In the genomic region with DNA sequence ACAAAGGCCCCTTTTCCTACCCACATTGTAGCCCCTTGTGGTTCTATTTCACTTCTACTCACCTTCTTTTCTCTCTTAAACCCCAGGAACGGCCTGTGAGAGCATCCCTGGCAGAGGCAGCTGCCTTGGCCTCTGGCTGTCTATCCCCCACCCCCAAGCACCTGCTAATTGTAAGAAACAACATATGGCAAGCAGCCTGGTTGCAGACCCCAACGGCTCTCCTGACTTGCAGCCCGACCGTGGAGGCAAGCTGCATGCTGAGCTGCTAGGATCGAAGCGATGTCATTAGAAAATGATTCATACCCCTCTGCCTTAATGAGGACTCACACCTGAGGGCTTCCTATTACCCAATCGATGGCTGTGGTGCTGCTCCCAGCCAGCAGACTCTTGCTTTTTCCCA, we compare ENCODE assay signal across 17 mouse cellular contexts.
A peak's percentile ranks its signal among the peaks of the same experiment; 100 is the strongest.
DNase-seq lines count a peak whose midpoint lies in the region; ATAC-seq and TF ChIP-seq lines count a peak whose summit lies in the region.
"Had no signal": no experiment of that assay in that cellular context is flagged by ENCODE, and none has a peak within 500 bp of the region (broad histone marks: within the 10 kb centered on the region; RNA-seq: fewer than 3 reads in every experiment).

No protein-coding gene starts in this region.

- no peak overlapping the region for H3K9ac ChIP-seq in heart, embryonic 11.5 days (ENCODE audit: low read depth, low read length)
- H3K9ac ChIP-seq in neural tube, embryonic 11.5 days (ENCODE audit: low read length), result no peak overlapping the region
- H3K9ac ChIP-seq in neural tube, embryonic 15.5 days (replicated peaks), result no peak overlapping the region
- H3K9ac ChIP-seq in hindbrain, embryonic 15.5 days, result no peak overlapping the region
- H3K9ac ChIP-seq in intestine, postnatal 0 days (ENCODE audit: low read depth, low read length), result no peak overlapping the region
- H3K9ac ChIP-seq: embryonic facial prominence, embryonic 12.5 days; heart, embryonic 13.5 days; intestine, embryonic 15.5 days; kidney, embryonic 15.5 days; limb, embryonic 15.5 days; liver, embryonic 15.5 days; neural tube, embryonic 13.5 days had no signal

- no peaks in the 10 kb centered on the region for H3K9me3 ChIP-seq in heart, embryonic 11.5 days (replicated peaks; ENCODE audit: control insufficient read depth, low read length)
- no peaks in the 10 kb centered on the region for H3K9me3 ChIP-seq in neural tube, embryonic 11.5 days (ENCODE audit: control insufficient read depth, low read length)
- H3K9me3 ChIP-seq in neural tube, embryonic 15.5 days (replicated peaks), result no peaks in the 10 kb centered on the region
- H3K9me3 ChIP-seq in hindbrain, embryonic 15.5 days, result no peaks in the 10 kb centered on the region
- H3K9me3 ChIP-seq in intestine, postnatal 0 days (ENCODE audit: control insufficient read depth), result no peaks in the 10 kb centered on the region
- H3K9me3 ChIP-seq: embryonic facial prominence, embryonic 12.5 days; heart, embryonic 13.5 days; intestine, embryonic 15.5 days; kidney, embryonic 15.5 days; limb, embryonic 15.5 days; liver, embryonic 15.5 days; neural tube, embryonic 13.5 days had no signal

- WGBS in heart, embryonic 11.5 days (ENCODE audit: insufficient replicate concordance), result 71% methylated on average over 7 of the region's 7 CpGs
- WGBS in neural tube, embryonic 11.5 days, result 59% methylated on average over 7 of the region's 7 CpGs
- 29% methylated on average over 7 of the region's 7 CpGs for WGBS in neural tube, embryonic 15.5 days
- WGBS in hindbrain, embryonic 15.5 days, result 27% methylated on average over 7 of the region's 7 CpGs
- 72% methylated on average over 7 of the region's 7 CpGs for WGBS in intestine, postnatal 0 days

- H3K27me3 ChIP-seq in heart, embryonic 11.5 days (ENCODE audit: control insufficient read depth, insufficient read depth, low read length), result no peaks in the 10 kb centered on the region
- no peaks in the 10 kb centered on the region for H3K27me3 ChIP-seq in neural tube, embryonic 11.5 days (ENCODE audit: control insufficient read depth, insufficient read depth, low read length)
- H3K27me3 ChIP-seq in neural tube, embryonic 15.5 days (replicated peaks), result no peaks in the 10 kb centered on the region
- H3K27me3 ChIP-seq in hindbrain, embryonic 15.5 days, result no peaks in the 10 kb centered on the region
- H3K27me3 ChIP-seq in intestine, postnatal 0 days (replicated peaks; ENCODE audit: control insufficient read depth, insufficient read depth, low read length), result no peaks in the 10 kb centered on the region
- H3K27me3 ChIP-seq: embryonic facial prominence, embryonic 12.5 days; heart, embryonic 13.5 days; intestine, embryonic 15.5 days; kidney, embryonic 15.5 days; limb, embryonic 15.5 days; liver, embryonic 15.5 days; neural tube, embryonic 13.5 days had no signal

- no peak for ATAC-seq in heart, embryonic 11.5 days (replicated peaks; ENCODE audit: insufficient number of reproducible peaks, low FRiP score, low TSS enrichment)
- no peak for ATAC-seq in neural tube, embryonic 11.5 days (ENCODE audit: insufficient read depth, low FRiP score, low TSS enrichment)
- no peak for ATAC-seq in neural tube, embryonic 15.5 days (ENCODE audit: low FRiP score)
- ATAC-seq in hindbrain, embryonic 15.5 days (ENCODE audit: low FRiP score, low read depth), result peak; percentile 48; the same call in 1 of the 2 replicates
- no peak for ATAC-seq in intestine, postnatal 0 days
- ATAC-seq: intestine, embryonic 15.5 days had no signal

- H3K36me3 ChIP-seq in heart, embryonic 11.5 days (ENCODE audit: control insufficient read depth, insufficient read depth, low read length), result no peaks in the 10 kb centered on the region
- H3K36me3 ChIP-seq in neural tube, embryonic 11.5 days (ENCODE audit: control insufficient read depth, insufficient read depth, low read length), result no peaks in the 10 kb centered on the region
- no peaks in the 10 kb centered on the region for H3K36me3 ChIP-seq in neural tube, embryonic 15.5 days
- no peaks in the 10 kb centered on the region for H3K36me3 ChIP-seq in hindbrain, embryonic 15.5 days
- H3K36me3 ChIP-seq in intestine, postnatal 0 days (ENCODE audit: control insufficient read depth, insufficient read depth), result no peaks in the 10 kb centered on the region
- H3K36me3 ChIP-seq: embryonic facial prominence, embryonic 12.5 days; heart, embryonic 13.5 days; intestine, embryonic 15.5 days; kidney, embryonic 15.5 days; limb, embryonic 15.5 days; liver, embryonic 15.5 days; neural tube, embryonic 13.5 days had no signal

- no peak overlapping the region for H3K27ac ChIP-seq in heart, embryonic 11.5 days (ENCODE audit: low read depth, low read length)
- H3K27ac ChIP-seq in neural tube, embryonic 11.5 days (ENCODE audit: low read depth, low read length), result no peak overlapping the region
- H3K27ac ChIP-seq in neural tube, embryonic 15.5 days (replicated peaks), result no peak overlapping the region
- no peak overlapping the region for H3K27ac ChIP-seq in hindbrain, embryonic 15.5 days (replicated peaks)
- H3K27ac ChIP-seq in intestine, postnatal 0 days (ENCODE audit: low read depth, low read length), result no peak overlapping the region
- H3K27ac ChIP-seq: embryonic facial prominence, embryonic 12.5 days; heart, embryonic 13.5 days; intestine, embryonic 15.5 days; kidney, embryonic 15.5 days; limb, embryonic 15.5 days; liver, embryonic 15.5 days; neural tube, embryonic 13.5 days had no signal

- H3K4me3 ChIP-seq in heart, embryonic 11.5 days (ENCODE audit: low read depth, low read length), result no peak overlapping the region
- H3K4me3 ChIP-seq in neural tube, embryonic 11.5 days (ENCODE audit: low read depth, low read length), result no peak overlapping the region
- H3K4me3 ChIP-seq in neural tube, embryonic 15.5 days (replicated peaks), result no peak overlapping the region
- H3K4me3 ChIP-seq in hindbrain, embryonic 15.5 days, result no peak overlapping the region
- H3K4me3 ChIP-seq in intestine, postnatal 0 days (ENCODE audit: low read depth, low read length), result no peak overlapping the region
- H3K4me3 ChIP-seq: embryonic facial prominence, embryonic 12.5 days; heart, embryonic 13.5 days; intestine, embryonic 15.5 days; kidney, embryonic 15.5 days; limb, embryonic 15.5 days; liver, embryonic 15.5 days; neural tube, embryonic 13.5 days had no signal

- no peaks in the 10 kb centered on the region for H3K4me1 ChIP-seq in heart, embryonic 11.5 days (ENCODE audit: control insufficient read depth, insufficient read depth, low read length)
- H3K4me1 ChIP-seq in neural tube, embryonic 11.5 days (ENCODE audit: control insufficient read depth, insufficient read depth, low read length), result no peaks in the 10 kb centered on the region
- 0 out of 2 replicates have a peak, but pooled peaks cover 3% of the 10 kb centered on the region for H3K4me1 ChIP-seq in neural tube, embryonic 15.5 days
- no peaks in the 10 kb centered on the region for H3K4me1 ChIP-seq in hindbrain, embryonic 15.5 days (replicated peaks)
- H3K4me1 ChIP-seq in intestine, postnatal 0 days (replicated peaks; ENCODE audit: control insufficient read depth, insufficient read depth, low read length), result no peaks in the 10 kb centered on the region
- H3K4me1 ChIP-seq: embryonic facial prominence, embryonic 12.5 days; heart, embryonic 13.5 days; intestine, embryonic 15.5 days; kidney, embryonic 15.5 days; limb, embryonic 15.5 days; liver, embryonic 15.5 days had no signal

- no peak overlapping the region for H3K4me2 ChIP-seq in heart, embryonic 11.5 days
- no peak overlapping the region for H3K4me2 ChIP-seq in neural tube, embryonic 11.5 days (ENCODE audit: low read depth)
- H3K4me2 ChIP-seq in neural tube, embryonic 15.5 days, result no peak overlapping the region
- no peak overlapping the region for H3K4me2 ChIP-seq in hindbrain, embryonic 15.5 days
- H3K4me2 ChIP-seq in intestine, postnatal 0 days (replicated peaks; ENCODE audit: low read depth), result no peak overlapping the region
- H3K4me2 ChIP-seq: embryonic facial prominence, embryonic 12.5 days; heart, embryonic 13.5 days; intestine, embryonic 15.5 days; kidney, embryonic 15.5 days; limb, embryonic 15.5 days; liver, embryonic 15.5 days; neural tube, embryonic 13.5 days had no signal

- TF ChIP-seq CTCF in intestine, postnatal 0 days (IDR thresholded peaks at IDR 0.05; ENCODE audit: low read depth), result no peak

- DNase-seq in heart, adult 11 months, result peak; percentile 67
- DNase-seq in neural tube, embryonic 11.5 days (ENCODE audit: low spot score), result peak; percentile 32
- DNase-seq in retina, embryonic 14.5 days (ENCODE audit: low spot score), result peak; percentile 33
- DNase-seq in cerebellum, postnatal 25 days, result no peak
- DNase-seq: adrenal gland, adult 8-10 months; right cerebral cortex, postnatal 25 days had no signal

Comparison
In these comparisons a context has a peak if more than half of its experiments do, and no peak if none do; other contexts are left out.
1. DNase-seq: peak in heart, adult 11 months (single experiment), neural tube, embryonic 11.5 days (single experiment) and retina, embryonic 14.5 days (single experiment); none in cerebellum, postnatal 25 days (0 of 2).